Mouse (Mus musculus): Measurements from ENCODE around the gene Dyx1c1. TPM values are rescaled to one million over a fixed set of nuclear protein-coding genes. Genes with fewer than 3 reads are reported as not detected.

Gene Dyx1c1
- total RNA-seq, 1 experiment: 1.2 TPM

- Histone ChIP-seq H3K4me3 (ENCODE audit: insufficient read depth in 1 of 2, low read depth in 1 of 2, low read length in 2 of 2, poor library complexity in 1 of 2, severe bottlenecking in 1 of 2) (no peak overlapping the region), H3K9ac (ENCODE audit: insufficient read depth, low read depth, low read length, poor library complexity, severe bottlenecking) (no peak overlapping the region), H3K4me1 (ENCODE audit: control insufficient read depth in 2 of 2, insufficient read depth in 2 of 2, low read length in 2 of 2, poor library complexity in 1 of 2) (no peaks in the 10 kb centered on the region), H3K9me3 (ENCODE audit: control insufficient read depth, insufficient read depth, low read depth, low read length) (no peaks in the 10 kb centered on the region), H3K27ac (ENCODE audit: insufficient read depth, low read depth, low read length, poor library complexity, severe bottlenecking) (no peak overlapping the region), H3K36me3 (ENCODE audit: control insufficient read depth, insufficient read depth, low read length, poor library complexity, severe bottlenecking) (no peaks in the 10 kb centered on the region)
- TF ChIP-seq ZC3H11A (IDR thresholded peaks at IDR 0.05; ENCODE audit: borderline replicate concordance, low read depth, low read length) (no peak), HCFC1 (IDR thresholded peaks at IDR 0.05; ENCODE audit: borderline replicate concordance, insufficient read depth, low read length) (no peak), CHD2 (IDR thresholded peaks at IDR 0.05; ENCODE audit: low read depth, low read length) (no peak), ZNF384 (IDR thresholded peaks at IDR 0.05; ENCODE audit: low read depth, low read length) (no peak), MAFK (IDR thresholded peaks at IDR 0.05; ENCODE audit: insufficient read depth, low read depth, low read length) (no peak)
- no peak for DNase-seq (ENCODE audit: low read depth, low spot score)
- in situ Hi-C loops (cut with MboI; ENCODE audit: low sequenced_read_pairs in 2 of 2, unreplicated experiment in 2 of 2): no loop called here
These were observed 9.0 kb upstream of the Dyx1c1 start for GRCm38 (mm10) chr9:72949572-72949971.

- H3K9me3 ChIP-seq (ENCODE audit: control insufficient read depth, insufficient read depth, low read depth, low read length): no peaks in the 10 kb centered on the region
- TF ChIP-seq ZC3H11A (IDR thresholded peaks at IDR 0.05; ENCODE audit: borderline replicate concordance, low read depth, low read length) (no peak), ZNF384 (IDR thresholded peaks at IDR 0.05; ENCODE audit: low read depth, low read length) (no peak), CHD2 (IDR thresholded peaks at IDR 0.05; ENCODE audit: low read depth, low read length) (no peak), MAFK (IDR thresholded peaks at IDR 0.05; ENCODE audit: insufficient read depth, low read depth, low read length) (no peak), HCFC1 (IDR thresholded peaks at IDR 0.05; ENCODE audit: borderline replicate concordance, insufficient read depth, low read length) (no peak)
- in situ Hi-C loops (cut with MboI; ENCODE audit: low sequenced_read_pairs in 2 of 2, unreplicated experiment in 2 of 2): no loop called here
- no peak overlapping the region for H3K4me3 ChIP-seq (ENCODE audit: insufficient read depth in 1 of 2, low read depth in 1 of 2, low read length in 2 of 2, poor library complexity in 1 of 2, severe bottlenecking in 1 of 2)
- peak; percentile 54 for DNase-seq (ENCODE audit: low read depth, low spot score)
- H3K4me1 ChIP-seq (ENCODE audit: control insufficient read depth in 2 of 2, insufficient read depth in 2 of 2, low read length in 2 of 2, poor library complexity in 1 of 2): no peaks in the 10 kb centered on the region
- no peak overlapping the region for H3K27ac ChIP-seq (ENCODE audit: insufficient read depth, low read depth, low read length, poor library complexity, severe bottlenecking)
- no peak overlapping the region for H3K9ac ChIP-seq (ENCODE audit: insufficient read depth, low read depth, low read length, poor library complexity, severe bottlenecking)
- H3K36me3 ChIP-seq (ENCODE audit: control insufficient read depth, insufficient read depth, low read length, poor library complexity, severe bottlenecking): no peaks in the 10 kb centered on the region
These were observed 3.8 kb upstream of the Dyx1c1 start for GRCm38 (mm10) chr9:72954746-72955145.

- H3K4me3 ChIP-seq (ENCODE audit: insufficient read depth in 1 of 2, low read depth in 1 of 2, low read length in 2 of 2, poor library complexity in 1 of 2, severe bottlenecking in 1 of 2): no peak overlapping the region
- in situ Hi-C loops (cut with MboI; ENCODE audit: low sequenced_read_pairs in 2 of 2, unreplicated experiment in 2 of 2): no loop called here
- no peaks in the 10 kb centered on the region for H3K36me3 ChIP-seq (ENCODE audit: control insufficient read depth, insufficient read depth, low read length, poor library complexity, severe bottlenecking)
- peak; percentile 52 for DNase-seq (ENCODE audit: low read depth, low spot score)
- no peak overlapping the region for H3K27ac ChIP-seq (ENCODE audit: insufficient read depth, low read depth, low read length, poor library complexity, severe bottlenecking)
- no peak overlapping the region for H3K9ac ChIP-seq (ENCODE audit: insufficient read depth, low read depth, low read length, poor library complexity, severe bottlenecking)
- no peaks in the 10 kb centered on the region for H3K4me1 ChIP-seq (ENCODE audit: control insufficient read depth in 2 of 2, insufficient read depth in 2 of 2, low read length in 2 of 2, poor library complexity in 1 of 2)
- peak; percentile 36; the same call in 1 of the 2 replicates for TF ChIP-seq ZC3H11A (IDR thresholded peaks at IDR 0.05; ENCODE audit: borderline replicate concordance, low read depth, low read length)
- no peak for TF ChIP-seq MAFK (IDR thresholded peaks at IDR 0.05; ENCODE audit: insufficient read depth, low read depth, low read length)
- 0 out of 2 replicates have a peak, but pooled peaks have one; percentile 48 for TF ChIP-seq ZNF384 (IDR thresholded peaks at IDR 0.05; ENCODE audit: low read depth, low read length)
- TF ChIP-seq HCFC1 (IDR thresholded peaks at IDR 0.05; ENCODE audit: borderline replicate concordance, insufficient read depth, low read length): no peak
- no peak for TF ChIP-seq CHD2 (IDR thresholded peaks at IDR 0.05; ENCODE audit: low read depth, low read length)
- no peaks in the 10 kb centered on the region for H3K9me3 ChIP-seq (ENCODE audit: control insufficient read depth, insufficient read depth, low read depth, low read length)
These were observed 3.0 kb upstream of the Dyx1c1 start for GRCm38 (mm10) chr9:72955546-72955945.

GRCm38 (mm10) chr9:72961346-72961745 lies 2.8 kb downstream of the Dyx1c1 start:
- H3K4me1 ChIP-seq (ENCODE audit: control insufficient read depth in 2 of 2, insufficient read depth in 2 of 2, low read length in 2 of 2, poor library complexity in 1 of 2): peaks cover 5% of the 10 kb centered on the region in 2 experiments; a peak in 3 of 4 replicates
- in situ Hi-C loops (cut with MboI; ENCODE audit: low sequenced_read_pairs in 2 of 2, unreplicated experiment in 2 of 2): no loop called here
- H3K9me3 ChIP-seq (ENCODE audit: control insufficient read depth, insufficient read depth, low read depth, low read length): no peaks in the 10 kb centered on the region
- DNase-seq (ENCODE audit: low read depth, low spot score): no peak
- H3K9ac ChIP-seq (ENCODE audit: insufficient read depth, low read depth, low read length, poor library complexity, severe bottlenecking): peak overlapping the region; percentile 39; the same call in 1 of the 2 replicates
- peak overlapping the region; percentile 36 for H3K27ac ChIP-seq (ENCODE audit: insufficient read depth, low read depth, low read length, poor library complexity, severe bottlenecking)
- TF ChIP-seq CHD2 (IDR thresholded peaks at IDR 0.05; ENCODE audit: low read depth, low read length) (no peak), ZC3H11A (IDR thresholded peaks at IDR 0.05; ENCODE audit: borderline replicate concordance, low read depth, low read length) (no peak), MAFK (IDR thresholded peaks at IDR 0.05; ENCODE audit: insufficient read depth, low read depth, low read length) (no peak), HCFC1 (IDR thresholded peaks at IDR 0.05; ENCODE audit: borderline replicate concordance, insufficient read depth, low read length) (no peak), ZNF384 (IDR thresholded peaks at IDR 0.05; ENCODE audit: low read depth, low read length) (no peak)
- no peak overlapping the region for H3K4me3 ChIP-seq (ENCODE audit: insufficient read depth in 1 of 2, low read depth in 1 of 2, low read length in 2 of 2, poor library complexity in 1 of 2, severe bottlenecking in 1 of 2)
- no peaks in the 10 kb centered on the region for H3K36me3 ChIP-seq (ENCODE audit: control insufficient read depth, insufficient read depth, low read length, poor library complexity, severe bottlenecking)

All from ES-E14 (cell line).